Mouse (Mus musculus) midbrain, embryonic 16.5 days (tissue): ENCODE measurements around the gene Spata17. TPM values are rescaled to one million over a fixed set of nuclear protein-coding genes. Genes with fewer than 3 reads are reported as not detected.

Experiments
- ATAC-seq: fragments of 200-750 bp; cut with Nextera tagmentation; 2 replicates; pipeline ENCODE4 v1.8.0; 2017; ENCODE audit warnings: moderate TSS enrichment
- H3K27ac ChIP-seq: fragments of 300-500 bp; sonication (generic); 2 replicates; pipeline ENCODE4 v1.5.1; 2014; ENCODE audit warnings: mild to moderate bottlenecking, low read length, mixed read lengths
- H3K27me3 ChIP-seq: fragments of 300-500 bp; sonication (generic); 2 replicates; pipeline ENCODE4 v1.6.1; 2014; ENCODE audit warnings: low read depth, low read length, mixed read lengths; ENCODE audit not compliant: control insufficient read depth, insufficient read depth
- H3K36me3 ChIP-seq: fragments of 300-500 bp; sonication (generic); 2 replicates; pipeline ENCODE4 v1.6.1; 2014; ENCODE audit warnings: mild to moderate bottlenecking, low read length, moderate library complexity, mixed read lengths; ENCODE audit not compliant: control insufficient read depth, insufficient read depth
- H3K4me1 ChIP-seq: fragments of 300-500 bp; sonication (generic); 2 replicates; pipeline ENCODE4 v1.6.1; 2014; ENCODE audit warnings: mild to moderate bottlenecking, low read length, mixed read lengths; ENCODE audit not compliant: control insufficient read depth, insufficient read depth
- H3K4me2 ChIP-seq: fragments of 300-500 bp; sonication (generic); 2 replicates; pipeline ENCODE4 v1.6.1; 2014; ENCODE audit warnings: mild to moderate bottlenecking, low read length, mixed read lengths
- H3K4me3 ChIP-seq: fragments of 300-500 bp; sonication (generic); 2 replicates; pipeline ENCODE4 v1.5.1; 2014; ENCODE audit warnings: low read depth, mild to moderate bottlenecking, low read length, moderate library complexity, mixed read lengths
- H3K9ac ChIP-seq: fragments of 300-500 bp; sonication (generic); 2 replicates; pipeline ENCODE4 v1.6.1; 2014; ENCODE audit warnings: low read depth, low read length, mixed read lengths
- H3K9me3 ChIP-seq: fragments of 300-500 bp; sonication (generic); replicated peaks from 2 replicates; pipeline ENCODE4 v1.6.1; 2014; ENCODE audit warnings: mild to moderate bottlenecking, low read length, mixed read lengths; ENCODE audit not compliant: control insufficient read depth, poor library complexity, severe bottlenecking
- WGBS: fragments of 180-500 bp; shearing (Covaris S2); extraction: QIAGEN DNeasy Blood & Tissue Kit; methylation state at CpG from one replicate; pipeline ENCODE4 v1.1.7; 2014; 5-methylcytosine and 5-hydroxymethylcytosine counted together
- polyA plus RNA-seq: library from polyadenylated mRNA; unstranded; fragments of >200 nt; fragmentation: Nextera tagmentation; extraction: Ambion mirVana; gene quantifications from 2 replicates; pipeline ENCODE4 v1.2.1, GENCODE M21; 2015

Spata17 gene
- polyA plus RNA-seq, 1 experiment from 2014 or later = 2.4 TPM

GRCm38 (mm10) chr1:187008236-187008635 lies 207.0 kb downstream of the Spata17 start:
- Histone ChIP-seq H3K27me3 (no peaks in the 10 kb centered on the region), H3K36me3 (no peaks in the 10 kb centered on the region), H3K4me2 (no peak overlapping the region)

GRCm38 (mm10) chr1:187006227-187006925 lies 208.9 kb downstream of the Spata17 start:
- 89% methylated on average over 14 of the region's 14 CpGs for WGBS
- Histone ChIP-seq H3K4me1 (no peaks in the 10 kb centered on the region), H3K9ac (no peak overlapping the region), H3K27ac (no peak overlapping the region), H3K9me3 (no peaks in the 10 kb centered on the region), H3K36me3 (no peaks in the 10 kb centered on the region), H3K4me2 (no peak overlapping the region), H3K27me3 (no peaks in the 10 kb centered on the region), H3K4me3 (no peak overlapping the region)
- ATAC-seq = no peak

More at GRCm38 (mm10) chr1:187008236-187008635, 207.0 kb downstream of the Spata17 start:
- no peak overlapping the region for H3K9ac ChIP-seq
- H3K4me1 ChIP-seq = no peaks in the 10 kb centered on the region
- no peak overlapping the region for H3K27ac ChIP-seq
- 79% methylated on average over 7 of the region's 7 CpGs for WGBS
- no peaks in the 10 kb centered on the region for H3K9me3 ChIP-seq
- ATAC-seq = no peak
- H3K4me3 ChIP-seq = no peak overlapping the region

GRCm38 (mm10) chr1:187004306-187004705 lies 211.0 kb downstream of the Spata17 start:
- Histone ChIP-seq H3K4me3 (no peak overlapping the region), H3K27me3 (no peaks in the 10 kb centered on the region), H3K9ac (no peak overlapping the region), H3K9me3 (no peaks in the 10 kb centered on the region), H3K27ac (no peak overlapping the region), H3K36me3 (no peaks in the 10 kb centered on the region), H3K4me1 (no peaks in the 10 kb centered on the region), H3K4me2 (no peak overlapping the region)
- WGBS = 96% methylated on average over 1 of the region's 1 CpGs
- ATAC-seq = no peak

GRCm38 (mm10) chr1:187003441-187003861 lies 211.8 kb downstream of the Spata17 start:
- no peak overlapping the region for H3K27ac ChIP-seq
- no peak overlapping the region for H3K4me2 ChIP-seq
- WGBS = 55% methylated on average over 7 of the region's 7 CpGs
- H3K9me3 ChIP-seq = no peaks in the 10 kb centered on the region
- no peaks in the 10 kb centered on the region for H3K27me3 ChIP-seq
- ATAC-seq = no peak
- H3K4me1 ChIP-seq = no peaks in the 10 kb centered on the region
- no peak overlapping the region for H3K4me3 ChIP-seq
- no peak overlapping the region for H3K9ac ChIP-seq
- no peaks in the 10 kb centered on the region for H3K36me3 ChIP-seq

- H3K9me3 ChIP-seq = no peaks in the 10 kb centered on the region
- 47% methylated on average over 21 of the region's 21 CpGs for WGBS
- no peaks in the 10 kb centered on the region for H3K27me3 ChIP-seq
- no peak overlapping the region for H3K4me3 ChIP-seq
- H3K4me1 ChIP-seq = no peaks in the 10 kb centered on the region; the same call in 1 of the 2 replicates
- H3K36me3 ChIP-seq = no peaks in the 10 kb centered on the region
- no peak overlapping the region for H3K9ac ChIP-seq
- H3K4me2 ChIP-seq = peak overlapping the region; percentile 2; the same call in 1 of the 2 replicates
- no peak overlapping the region for H3K27ac ChIP-seq
- ATAC-seq = 0 out of 2 replicates have a peak, but pooled peaks have one; percentile 32
Measured at GRCm38 (mm10) chr1:186997596-186998304, 217.5 kb downstream of the Spata17 start.

Other genes starting within 250 kb of the Spata17 start
- 0.10 and 0.13 TPM in 2 replicates for gene D1Pas1, start 248.0 kb downstream of the Spata17 start, polyA plus RNA-seq
- 19.5 and 19.8 TPM in 2 replicates for gene Gpatch2, start within 50 bp of the Spata17 start, polyA plus RNA-seq